Mouse (Mus musculus) brain, embryonic 14.5 days (tissue): ENCODE results near the gene Speg.

Source experiments
- CTCF ChIP-seq: fragments of 200-500 bp; IDR thresholded peaks from 2 replicates; pipeline ENCODE4 v1.5.1; 2012; ENCODE audit warnings: inconsistent platforms, mild to moderate bottlenecking, moderate library complexity, borderline replicate concordance; ENCODE audit not compliant: insufficient read depth, insufficient read length; ENCODE audit errors: extremely low read depth
- POLR2A ChIP-seq: fragments of 200-500 bp; IDR thresholded peaks from 2 replicates; pipeline ENCODE4 v1.6.1; 2012; ENCODE audit warnings: mild to moderate bottlenecking, inconsistent platforms, borderline replicate concordance; ENCODE audit not compliant: poor library complexity, insufficient read depth, insufficient read length, severe bottlenecking; ENCODE audit errors: extremely low read depth

DNA sequence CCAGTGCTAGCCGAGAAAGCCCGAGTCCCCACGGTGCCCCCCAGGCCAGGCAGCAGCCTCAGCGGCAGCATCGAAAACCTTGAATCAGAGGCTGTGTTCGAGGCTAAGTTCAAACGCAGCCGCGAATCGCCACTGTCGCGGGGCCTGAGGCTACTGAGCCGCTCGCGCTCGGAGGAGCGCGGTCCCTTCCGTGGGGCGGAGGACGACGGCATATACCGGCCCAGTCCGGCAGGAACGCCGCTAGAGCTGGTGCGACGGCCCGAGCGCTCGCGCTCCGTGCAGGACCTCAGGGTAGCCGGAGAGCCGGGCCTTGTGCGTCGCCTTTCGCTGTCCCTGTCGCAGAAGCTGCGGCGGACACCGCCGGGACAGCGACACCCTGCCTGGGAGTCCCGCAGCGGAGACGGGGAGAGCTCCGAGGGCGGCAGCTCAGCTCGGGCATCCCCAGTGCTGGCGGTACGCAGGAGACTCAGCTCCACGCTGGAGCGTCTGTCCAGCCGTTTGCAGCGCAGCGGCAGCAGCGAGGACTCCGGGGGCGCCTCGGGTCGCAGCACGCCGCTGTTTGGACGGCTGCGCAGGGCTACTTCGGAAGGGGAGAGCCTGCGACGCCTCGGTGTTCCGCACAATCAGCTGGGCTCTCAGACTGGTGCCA is 47.9 kb downstream of the Speg start:
- TF ChIP-seq POLR2A (no peak), CTCF (no peak)
